ENCODE assay signal across 23 mouse cellular contexts in the genomic region with DNA sequence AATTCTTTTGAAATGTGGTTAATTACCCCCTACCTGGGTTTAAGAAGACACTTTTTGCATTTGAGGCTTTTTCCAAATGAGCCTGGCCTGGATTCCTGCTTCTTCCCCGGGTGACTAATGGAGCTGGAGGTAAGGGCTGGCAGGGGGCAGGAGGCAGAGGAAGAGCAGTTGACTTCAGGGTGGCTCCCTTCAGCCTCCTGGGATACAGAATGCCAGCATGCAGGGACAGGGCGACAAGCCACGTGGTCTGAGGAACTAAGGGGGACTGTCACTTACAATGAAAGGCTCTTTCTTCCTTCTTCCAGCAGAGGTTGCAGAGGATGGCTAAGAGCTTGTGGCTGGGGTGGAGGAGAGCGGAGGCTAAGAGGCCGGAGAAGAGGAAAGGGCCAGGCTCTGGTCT.
A peak's percentile ranks its signal among the peaks of the same experiment; 100 is the strongest.
DNase-seq lines count a peak whose midpoint lies in the region; ATAC-seq and TF ChIP-seq lines count a peak whose summit lies in the region.
"Had no signal": no experiment of that assay in that cellular context is flagged by ENCODE, and none has a peak within 500 bp of the region (broad histone marks: within the 10 kb centered on the region; RNA-seq: fewer than 3 reads in every experiment).

No protein-coding gene starts in this region.

- H3K36me3 ChIP-seq in forebrain, embryonic 11.5 days (ENCODE audit: control insufficient read depth, insufficient read depth, low read length), result no peaks in the 10 kb centered on the region
- H3K36me3 ChIP-seq in forebrain, embryonic 15.5 days, result no peaks in the 10 kb centered on the region
- H3K36me3 ChIP-seq in stomach, embryonic 15.5 days, result no peaks in the 10 kb centered on the region
- no peaks in the 10 kb centered on the region for H3K36me3 ChIP-seq in stomach, postnatal 0 days (ENCODE audit: control insufficient read depth, insufficient read depth, low read length)
- no peaks in the 10 kb centered on the region for H3K36me3 ChIP-seq in hindbrain, embryonic 15.5 days
- H3K36me3 ChIP-seq: lung, embryonic 15.5 days; midbrain, embryonic 12.5 days had no signal

- no peak for ATAC-seq in forebrain, embryonic 11.5 days (replicated peaks; ENCODE audit: low FRiP score)
- ATAC-seq in forebrain, embryonic 15.5 days (replicated peaks), result no peak
- ATAC-seq in stomach, embryonic 15.5 days (ENCODE audit: insufficient read depth, low FRiP score, low read depth), result 0 out of 2 replicates have a peak, but pooled peaks have one; percentile 22
- no peak for ATAC-seq in stomach, postnatal 0 days (ENCODE audit: low FRiP score, low TSS enrichment)
- peak; percentile 74; the same call in 1 of the 2 replicates for ATAC-seq in hindbrain, embryonic 15.5 days (ENCODE audit: low FRiP score, low read depth)
- ATAC-seq: forebrain, embryonic 13.5 days had no signal

- no peak overlapping the region for H3K9ac ChIP-seq in forebrain, embryonic 11.5 days (ENCODE audit: low read length)
- H3K9ac ChIP-seq in forebrain, embryonic 15.5 days (replicated peaks), result no peak overlapping the region
- H3K9ac ChIP-seq in stomach, embryonic 15.5 days, result no peak overlapping the region
- no peak overlapping the region for H3K9ac ChIP-seq in stomach, postnatal 0 days (ENCODE audit: low read length)
- H3K9ac ChIP-seq in hindbrain, embryonic 15.5 days, result no peak overlapping the region
- H3K9ac ChIP-seq: forebrain, embryonic 13.5 days; liver, embryonic 14.5 days; lung, embryonic 15.5 days; midbrain, embryonic 12.5 days had no signal

- WGBS in forebrain, embryonic 11.5 days, result 4% methylated on average over 5 of the region's 5 CpGs
- 9% methylated on average over 5 of the region's 5 CpGs for WGBS in forebrain, embryonic 15.5 days
- 30% methylated on average over 5 of the region's 5 CpGs for WGBS in stomach, embryonic 15.5 days
- WGBS in stomach, postnatal 0 days, result 36% methylated on average over 5 of the region's 5 CpGs
- 7% methylated on average over 5 of the region's 5 CpGs for WGBS in hindbrain, embryonic 15.5 days

- H3K9me3 ChIP-seq in forebrain, embryonic 11.5 days (ENCODE audit: control insufficient read depth, low read length), result no peaks in the 10 kb centered on the region
- H3K9me3 ChIP-seq in forebrain, embryonic 15.5 days, result no peaks in the 10 kb centered on the region
- H3K9me3 ChIP-seq in stomach, embryonic 15.5 days, result no peaks in the 10 kb centered on the region
- H3K9me3 ChIP-seq in stomach, postnatal 0 days (ENCODE audit: control insufficient read depth, low read length), result no peaks in the 10 kb centered on the region
- no peaks in the 10 kb centered on the region for H3K9me3 ChIP-seq in hindbrain, embryonic 15.5 days
- H3K9me3 ChIP-seq: forebrain, embryonic 13.5 days; lung, embryonic 15.5 days; midbrain, embryonic 12.5 days had no signal

- H3K27ac ChIP-seq in forebrain, embryonic 11.5 days (ENCODE audit: low read depth, low read length), result no peak overlapping the region
- no peak overlapping the region for H3K27ac ChIP-seq in forebrain, embryonic 15.5 days (replicated peaks)
- H3K27ac ChIP-seq in stomach, embryonic 15.5 days, result no peak overlapping the region
- no peak overlapping the region for H3K27ac ChIP-seq in stomach, postnatal 0 days (replicated peaks)
- 0 out of 2 replicates have a peak overlapping the region, but pooled peaks have one; percentile 4 for H3K27ac ChIP-seq in hindbrain, embryonic 15.5 days (replicated peaks)
- H3K27ac ChIP-seq: forebrain, embryonic 13.5 days; heart, adult 2 months; liver, embryonic 14.5 days; lung, embryonic 15.5 days; midbrain, embryonic 12.5 days had no signal

- H3K4me3 ChIP-seq in forebrain, embryonic 11.5 days (ENCODE audit: low read depth, low read length), result no peak overlapping the region
- no peak overlapping the region for H3K4me3 ChIP-seq in forebrain, embryonic 15.5 days
- no peak overlapping the region for H3K4me3 ChIP-seq in stomach, embryonic 15.5 days (replicated peaks)
- H3K4me3 ChIP-seq in stomach, postnatal 0 days (ENCODE audit: low read depth, low read length), result no peak overlapping the region
- H3K4me3 ChIP-seq in hindbrain, embryonic 15.5 days, result no peak overlapping the region
- H3K4me3 ChIP-seq: forebrain, embryonic 13.5 days; heart, adult 2 months; lung, embryonic 15.5 days; midbrain, embryonic 12.5 days had no signal

- no peak for TF ChIP-seq CTCF in stomach, postnatal 0 days (IDR thresholded peaks at IDR 0.05; ENCODE audit: low read depth)

- H3K4me1 ChIP-seq in forebrain, embryonic 11.5 days (replicated peaks; ENCODE audit: control insufficient read depth, insufficient read depth, low read length), result peaks cover 3% of the 10 kb centered on the region; the same call in 1 of the 2 replicates
- H3K4me1 ChIP-seq in forebrain, embryonic 15.5 days, result peaks cover 16% of the 10 kb centered on the region
- H3K4me1 ChIP-seq in stomach, embryonic 15.5 days, result no peaks in the 10 kb centered on the region
- H3K4me1 ChIP-seq in stomach, postnatal 0 days (replicated peaks; ENCODE audit: control insufficient read depth, insufficient read depth), result no peaks in the 10 kb centered on the region
- peaks cover 10% of the 10 kb centered on the region for H3K4me1 ChIP-seq in hindbrain, embryonic 15.5 days (replicated peaks)
- H3K4me1 ChIP-seq: lung, embryonic 15.5 days had no signal

- H3K27me3 ChIP-seq in forebrain, embryonic 11.5 days (ENCODE audit: control insufficient read depth, insufficient read depth, low read length), result no peaks in the 10 kb centered on the region; the same call in 1 of the 2 replicates
- H3K27me3 ChIP-seq in forebrain, embryonic 15.5 days, result no peaks in the 10 kb centered on the region
- H3K27me3 ChIP-seq in stomach, embryonic 15.5 days (replicated peaks), result no peaks in the 10 kb centered on the region
- H3K27me3 ChIP-seq in stomach, postnatal 0 days (ENCODE audit: control insufficient read depth, insufficient read depth, low read length), result no peaks in the 10 kb centered on the region
- no peaks in the 10 kb centered on the region for H3K27me3 ChIP-seq in hindbrain, embryonic 15.5 days
- H3K27me3 ChIP-seq: lung, embryonic 15.5 days had no signal

- DNase-seq in forebrain, embryonic 11.5 days (ENCODE audit: low spot score), result peak; percentile 54
- DNase-seq in stomach, postnatal 0 days (ENCODE audit: low spot score), result no peak
- peak; percentile 25 for DNase-seq in retina, postnatal 1 day
- no peak for DNase-seq in layer of hippocampus, postnatal 36 days
- DNase-seq in right cerebral cortex, adult 18-20 months, result no peak
- DNase-seq: adrenal gland, adult 2 months; B cell, adult 2 months; cerebellum, adult 9-10 months; embryo, embryonic 11 days; gastrocnemius, postnatal 25 days; heart, adult 2 months; heart, postnatal 36 days; kidney, adult 11 months; lung, postnatal 4 days; right cerebral cortex, postnatal 4 days; thymus, postnatal 4 days had no signal

- no peak overlapping the region for H3K4me2 ChIP-seq in forebrain, embryonic 11.5 days (ENCODE audit: low read depth, low read length, severe bottlenecking)
- no peak overlapping the region for H3K4me2 ChIP-seq in forebrain, embryonic 15.5 days (replicated peaks)
- H3K4me2 ChIP-seq in stomach, embryonic 15.5 days, result no peak overlapping the region
- H3K4me2 ChIP-seq in stomach, postnatal 0 days (replicated peaks; ENCODE audit: low read depth), result no peak overlapping the region
- H3K4me2 ChIP-seq in hindbrain, embryonic 15.5 days, result no peak overlapping the region
- H3K4me2 ChIP-seq: forebrain, embryonic 13.5 days; lung, embryonic 15.5 days; midbrain, embryonic 12.5 days had no signal

- no peak for TF ChIP-seq EP300 in stomach, postnatal 0 days (optimal IDR thresholded peaks at IDR 0.05)

Comparison
In these comparisons a context has a peak if more than half of its experiments do, and no peak if none do; other contexts are left out.
1. ATAC-seq: peak in stomach, embryonic 15.5 days (single experiment) and hindbrain, embryonic 15.5 days (single experiment); none in forebrain, embryonic 11.5 days (single experiment), forebrain, embryonic 15.5 days (single experiment) and stomach, postnatal 0 days (single experiment).
2. DNase-seq: peak in forebrain, embryonic 11.5 days (single experiment) and retina, postnatal 1 day (single experiment); none in stomach, postnatal 0 days (single experiment), layer of hippocampus, postnatal 36 days (0 of 2) and right cerebral cortex, adult 18-20 months (single experiment).